Mouse (Mus musculus) forebrain, postnatal 0 days (tissue): ENCODE measurements around the gene Acin1. TPM values are rescaled to one million over a fixed set of nuclear protein-coding genes. Genes with fewer than 3 reads are reported as not detected.
A peak's percentile ranks its signal among the peaks of the same experiment; 100 is the strongest.

Experiments
- ATAC-seq: fragments of 200-750 bp; cut with Nextera tagmentation; 2 replicates; pipeline ENCODE4 v1.8.0; 2017; ENCODE audit warnings: mild to moderate bottlenecking, moderate library complexity
- DNase-seq: peaks from one replicate; pipeline ENCODE4 v3.0.0-alpha.2; 2015
- H3K27ac ChIP-seq: fragments of 300-500 bp; sonication (generic); 2 replicates; pipeline ENCODE4 v1.5.1; 2014; ENCODE audit warnings: low read depth, mild to moderate bottlenecking, antibody characterized with exemption, low read length, moderate library complexity, mixed read lengths
- H3K27me3 ChIP-seq: fragments of 300-500 bp; sonication (generic); 2 replicates; pipeline ENCODE4 v1.6.1; 2014; ENCODE audit warnings: mild to moderate bottlenecking, low read length, mixed read lengths; ENCODE audit not compliant: insufficient read depth
- H3K36me3 ChIP-seq: fragments of 300-500 bp; sonication (generic); 2 replicates; pipeline ENCODE4 v1.6.1; 2014; ENCODE audit warnings: mild to moderate bottlenecking, moderate library complexity; ENCODE audit not compliant: insufficient read depth
- H3K4me1 ChIP-seq: fragments of 300-500 bp; sonication (generic); 2 replicates; pipeline ENCODE4 v1.6.1; 2014; ENCODE audit warnings: antibody characterized with exemption; ENCODE audit not compliant: insufficient read depth
- H3K4me2 ChIP-seq: fragments of 300-500 bp; sonication (generic); 2 replicates; pipeline ENCODE4 v1.6.1; 2014; ENCODE audit warnings: low read depth, mild to moderate bottlenecking, moderate library complexity
- H3K4me3 ChIP-seq: fragments of 300-500 bp; sonication (generic); 2 replicates; pipeline ENCODE4 v1.5.1; 2014; ENCODE audit warnings: low read depth, low read length, mixed read lengths
- H3K9ac ChIP-seq: fragments of 300-500 bp; sonication (generic); 2 replicates; pipeline ENCODE4 v1.6.1; 2014; ENCODE audit warnings: mild to moderate bottlenecking
- H3K9me3 ChIP-seq: fragments of 300-500 bp; sonication (generic); 2 replicates; pipeline ENCODE4 v1.6.1; 2016; ENCODE audit warnings: low read length
- CTCF ChIP-seq: sonication (generic); IDR thresholded peaks from 2 replicates; pipeline ENCODE4 v1.5.1; 2016; ENCODE audit warnings: antibody characterized with exemption, control low read depth, low read depth
- WGBS: fragments of 180-500 bp; shearing (Covaris S2); extraction: QIAGEN DNeasy Blood & Tissue Kit; methylation state at CpG from one replicate; pipeline ENCODE4 v1.1.7; 2014; 5-methylcytosine and 5-hydroxymethylcytosine counted together
- polyA plus RNA-seq: library from polyadenylated mRNA; unstranded; fragments of >200 nt; fragmentation: Nextera tagmentation; extraction: Ambion mirVana; gene quantifications from 2 replicates; pipeline ENCODE4 v1.2.1, GENCODE M21; 2015
- total RNA-seq: library from RNA; depleted of rRNA; stranded (reverse); fragments of >200 nt; gene quantifications from 2 replicates; pipeline ENCODE4 v1.2.3, GENCODE M21; 2014

Acin1 gene
- total and polyA plus RNA-seq, 2 experiments from 2014 or later = 97.0 to 143 TPM

DNA sequence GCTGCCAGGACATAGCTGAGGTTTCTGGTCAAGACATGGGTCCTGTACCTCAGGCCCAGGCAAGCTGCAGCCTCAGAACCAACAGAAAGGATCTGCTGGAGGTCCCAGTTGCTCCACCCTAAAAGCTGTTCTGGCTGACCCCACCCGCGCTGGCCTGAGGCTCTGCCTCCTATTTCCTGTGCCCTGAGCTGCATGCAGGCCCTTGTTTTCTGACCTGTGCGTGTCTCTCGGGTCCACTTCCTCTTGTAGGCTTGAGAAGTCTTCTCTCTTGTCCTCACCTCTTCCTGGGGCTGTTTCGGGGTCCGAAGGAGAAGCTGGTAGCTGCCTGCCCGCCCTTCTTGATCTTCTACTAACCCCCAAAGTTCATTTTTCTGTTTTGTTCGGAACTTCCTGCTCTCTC is 26.1 kb upstream of the Acin1 start:
- DNase-seq (no peak), ATAC-seq (no peak)
- TF ChIP-seq CTCF = no peak
- Histone ChIP-seq H3K4me3 (no peak overlapping the region), H3K27me3 (no peaks in the 10 kb centered on the region), H3K27ac (no peak overlapping the region), H3K4me2 (no peak overlapping the region), H3K9ac (no peak overlapping the region), H3K4me1 (0 out of 2 replicates have a peak, but pooled peaks cover 2% of the 10 kb centered on the region), H3K36me3 (no peaks in the 10 kb centered on the region), H3K9me3 (no peaks in the 10 kb centered on the region)
- 83% methylated on average over 8 of the region's 8 CpGs for WGBS

DNA sequence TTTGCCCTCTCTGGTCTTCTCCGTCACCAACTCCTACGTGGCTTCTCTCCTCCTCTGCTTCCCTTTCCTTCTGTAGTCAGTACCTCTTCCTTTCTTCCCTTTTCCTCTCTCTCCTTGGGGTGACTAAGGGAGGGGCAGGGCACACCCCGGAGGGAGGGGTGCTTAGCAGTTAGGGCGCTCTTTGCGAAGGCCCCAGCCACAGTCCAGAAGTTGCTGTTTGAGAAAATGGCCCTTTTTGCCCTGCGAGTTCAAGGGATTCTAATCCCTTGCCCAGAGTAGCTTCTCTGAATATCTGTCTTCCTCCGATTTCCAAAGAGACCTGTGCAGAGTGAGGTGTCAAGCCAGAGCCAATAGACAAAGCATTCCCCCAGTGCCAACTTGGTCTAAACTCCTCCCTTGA is 25.3 kb upstream of the Acin1 start, which contains the start of gene Cebpe:
Gene Cebpe (minus strand): TSS at position 101 of the 400 bp plus-strand sequence.
- Histone ChIP-seq H3K9ac (no peak within 1 kb of the TSS), H3K27me3 (no peaks in the 10 kb centered on the region), H3K4me3 (no peak within 1 kb of the TSS), H3K9me3 (no peaks in the 10 kb centered on the region), H3K4me1 (0 out of 2 replicates have a peak, but pooled peaks cover 2% of the 10 kb centered on the region), H3K36me3 (no peaks in the 10 kb centered on the region), H3K4me2 (no peak within 1 kb of the TSS), H3K27ac (no peak within 1 kb of the TSS)
- 85% methylated on average over 7 of the region's 7 CpGs for WGBS
- no peak for TF ChIP-seq CTCF
- DNase-seq (no peak), ATAC-seq (no peak)

DNA sequence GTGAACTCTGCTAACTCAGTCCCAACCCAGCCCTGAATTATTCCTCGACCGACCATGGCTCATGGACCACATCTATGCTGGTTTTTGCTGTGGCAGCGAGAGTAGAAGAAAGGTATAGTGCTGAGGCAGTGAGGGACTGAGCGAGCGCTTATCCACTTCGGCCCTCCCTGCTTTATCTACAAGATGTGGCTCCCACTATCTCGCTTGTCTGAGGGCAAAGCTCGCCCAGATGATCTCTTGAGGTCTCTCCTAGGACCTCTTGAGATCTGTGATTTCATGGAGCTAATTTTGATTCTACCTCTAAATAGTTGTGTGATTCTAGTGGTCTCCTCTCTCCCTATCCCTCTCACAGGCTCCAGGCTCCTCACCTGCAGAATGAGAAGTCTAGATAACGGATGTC is 22.3 kb upstream of the Acin1 start:
- Histone ChIP-seq H3K9ac (no peak overlapping the region), H3K4me1 (no peaks in the 10 kb centered on the region), H3K4me2 (no peak overlapping the region), H3K36me3 (no peaks in the 10 kb centered on the region), H3K27me3 (no peaks in the 10 kb centered on the region), H3K27ac (no peak overlapping the region), H3K4me3 (no peak overlapping the region), H3K9me3 (no peaks in the 10 kb centered on the region)
- TF ChIP-seq CTCF = no peak
- no peak for DNase-seq
- 85% methylated on average over 9 of the region's 9 CpGs for WGBS
- ATAC-seq = no peak

DNA sequence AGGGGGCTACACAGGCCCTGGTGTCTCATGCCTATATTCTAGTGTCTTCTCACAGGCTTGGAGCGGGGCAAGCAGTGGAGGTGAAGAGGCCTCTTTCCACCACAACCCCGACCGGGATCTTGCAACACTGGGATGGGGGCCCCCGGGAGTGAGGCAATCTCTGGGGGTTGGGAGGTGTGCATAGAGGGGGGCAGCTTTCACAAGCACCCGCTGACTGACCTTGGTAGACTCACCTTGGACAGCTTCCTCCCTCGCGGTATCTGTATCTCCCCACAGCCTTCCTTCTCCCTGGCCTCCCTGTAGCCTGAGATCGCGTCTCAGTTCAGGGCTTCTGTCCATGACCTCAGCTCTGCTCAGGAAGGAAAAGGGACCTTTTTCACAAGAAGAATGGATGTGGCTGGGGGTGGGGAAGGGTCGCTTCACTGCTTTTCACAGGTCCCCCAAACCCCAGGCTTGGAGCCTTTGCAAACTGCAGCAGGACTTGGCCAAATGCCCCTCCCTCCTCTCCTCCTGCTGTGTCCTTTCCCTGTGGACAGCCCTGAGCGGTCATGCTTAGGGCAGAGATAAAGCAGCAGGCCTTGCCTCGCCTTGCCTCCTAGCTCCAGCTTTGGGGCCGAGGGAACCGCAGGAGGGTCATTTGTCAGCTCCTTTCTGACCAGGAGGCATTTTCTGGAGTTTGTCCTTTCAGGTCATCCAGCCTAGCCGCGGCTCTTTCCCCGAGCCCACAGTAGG is 20.0 kb upstream of the Acin1 start:
- Histone ChIP-seq H3K9me3 (no peaks in the 10 kb centered on the region), H3K9ac (no peak overlapping the region), H3K4me1 (no peaks in the 10 kb centered on the region), H3K4me2 (no peak overlapping the region), H3K36me3 (no peaks in the 10 kb centered on the region), H3K27me3 (no peaks in the 10 kb centered on the region; the same call in 1 of the 2 replicates), H3K4me3 (no peak overlapping the region), H3K27ac (no peak overlapping the region)
- WGBS = 59% methylated on average over 17 of the region's 17 CpGs
- ATAC-seq = no peak
- DNase-seq = no peak
- TF ChIP-seq CTCF = no peak

DNA sequence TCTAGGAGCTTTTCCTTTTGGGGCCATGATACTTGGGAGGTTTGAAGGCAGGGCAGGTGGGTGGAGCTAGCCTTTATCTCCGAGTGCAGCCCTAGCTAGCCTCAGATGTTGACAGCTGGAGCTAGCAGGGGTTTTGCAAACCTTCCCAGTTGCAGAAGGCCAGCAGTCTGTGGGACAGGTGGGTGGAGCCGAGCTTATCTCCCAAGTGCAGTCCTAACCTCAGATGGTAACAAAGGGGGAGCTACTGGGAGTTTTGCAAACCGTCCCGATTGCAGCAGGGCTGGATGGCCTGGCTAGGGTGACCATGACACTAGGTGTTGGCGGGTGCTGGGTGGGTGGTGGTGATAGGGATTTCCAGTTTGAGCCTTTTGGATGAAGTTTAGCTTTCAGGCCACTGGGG is 19.1 kb upstream of the Acin1 start:
- Histone ChIP-seq H3K27ac (no peak overlapping the region), H3K4me3 (no peak overlapping the region), H3K4me2 (no peak overlapping the region), H3K27me3 (no peaks in the 10 kb centered on the region; the same call in 1 of the 2 replicates), H3K36me3 (no peaks in the 10 kb centered on the region), H3K9me3 (no peaks in the 10 kb centered on the region), H3K9ac (no peak overlapping the region), H3K4me1 (no peaks in the 10 kb centered on the region)
- DNase-seq (no peak), ATAC-seq (no peak)
- TF ChIP-seq CTCF = no peak
- WGBS = 72% methylated on average over 5 of the region's 5 CpGs

DNA sequence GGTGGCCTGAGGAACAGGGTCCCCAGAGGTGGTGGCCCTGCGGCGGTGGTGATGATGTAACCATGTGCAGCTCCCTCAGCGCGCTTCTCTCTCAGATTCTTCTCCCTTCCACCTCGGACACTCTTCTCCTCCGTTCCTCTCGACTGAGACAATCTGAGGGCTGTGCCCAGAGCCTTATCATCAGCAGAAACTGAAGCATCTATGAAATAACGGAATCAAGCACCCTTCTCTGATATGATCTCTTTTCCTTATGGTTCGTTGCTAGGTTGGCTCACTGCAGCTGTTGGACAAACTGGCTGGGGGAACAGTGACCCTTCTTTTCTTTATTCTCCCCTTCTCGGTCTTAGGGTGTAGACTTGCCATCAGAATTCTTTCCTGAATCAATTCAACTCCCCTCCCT is 16.5 kb upstream of the Acin1 start:
- DNase-seq (no peak), ATAC-seq (no peak)
- Histone ChIP-seq H3K36me3 (no peaks in the 10 kb centered on the region), H3K4me1 (no peaks in the 10 kb centered on the region), H3K27ac (no peak overlapping the region), H3K4me2 (no peak overlapping the region), H3K27me3 (no peaks in the 10 kb centered on the region; the same call in 1 of the 2 replicates), H3K4me3 (no peak overlapping the region), H3K9me3 (no peaks in the 10 kb centered on the region), H3K9ac (no peak overlapping the region)
- 71% methylated on average over 10 of the region's 10 CpGs for WGBS
- no peak for TF ChIP-seq CTCF

DNA sequence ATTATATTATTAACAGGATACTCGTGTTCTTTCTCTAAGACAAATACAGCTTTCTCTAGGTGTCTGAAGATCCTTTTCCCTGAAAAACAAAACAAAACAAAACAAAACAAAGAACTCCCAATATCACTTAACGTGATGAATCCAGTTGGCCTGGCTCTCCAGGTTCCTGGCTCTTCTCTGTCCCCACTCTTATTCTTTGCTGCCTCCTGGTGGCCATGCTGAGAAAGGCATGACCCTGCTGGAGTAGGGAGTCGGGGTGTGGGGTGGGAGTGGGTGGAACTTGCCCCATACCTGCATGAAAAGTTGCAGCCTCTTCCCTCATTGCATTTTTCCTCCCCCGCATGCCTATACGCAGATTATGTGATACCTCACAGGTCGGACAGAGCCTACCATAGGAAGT is 14.6 kb upstream of the Acin1 start:
- DNase-seq (peak; percentile 74), ATAC-seq (peak; percentile 66; the same call in 1 of the 2 replicates)
- Histone ChIP-seq H3K9me3 (no peaks in the 10 kb centered on the region), H3K4me3 (no peak overlapping the region), H3K4me1 (no peaks in the 10 kb centered on the region), H3K27me3 (no peaks in the 10 kb centered on the region; the same call in 1 of the 2 replicates), H3K4me2 (no peak overlapping the region), H3K27ac (no peak overlapping the region), H3K36me3 (no peaks in the 10 kb centered on the region), H3K9ac (no peak overlapping the region)
- TF ChIP-seq CTCF = peak; percentile 85
- WGBS = 12% methylated on average over 6 of the region's 6 CpGs
